Mouse (Mus musculus) liver, embryonic 13.5 days (tissue): ENCODE measurements around the gene Ovol2. TPM values are rescaled to one million over a fixed set of nuclear protein-coding genes. Genes with fewer than 3 reads are reported as not detected.
"Not testable (repeated sequence)": the region's sequence is repeated elsewhere in the genome, so short reads cannot be mapped to it uniquely, and the experiment has no call there.

Experiments
- ATAC-seq: fragments of 200-750 bp; cut with Nextera tagmentation; 2 replicates; pipeline ENCODE4 v1.8.0; 2017; ENCODE audit warnings: low read depth, mild to moderate bottlenecking, moderate number of reproducible peaks, moderate library complexity
- DNase-seq: peaks from one replicate; pipeline ENCODE4 v3.0.0; 2022
- H3K27ac ChIP-seq: fragments of 300-500 bp; sonication (generic); 2 replicates; pipeline ENCODE4 v1.5.1; 2015; ENCODE audit warnings: moderate library complexity, mild to moderate bottlenecking, inconsistent platforms
- H3K27me3 ChIP-seq: fragments of 300-500 bp; sonication (generic); 2 replicates; pipeline ENCODE4 v1.6.1; 2015; ENCODE audit warnings: mild to moderate bottlenecking, inconsistent platforms
- H3K36me3 ChIP-seq: fragments of 300-500 bp; sonication (generic); 2 replicates; pipeline ENCODE4 v1.6.1; 2015; ENCODE audit warnings: mild to moderate bottlenecking, inconsistent platforms
- H3K4me1 ChIP-seq: fragments of 300-500 bp; sonication (generic); replicated peaks from 2 replicates; pipeline ENCODE4 v1.6.1; 2015; ENCODE audit warnings: inconsistent platforms
- H3K4me2 ChIP-seq: fragments of 300-500 bp; sonication (generic); 2 replicates; pipeline ENCODE4 v1.6.1; 2015; ENCODE audit warnings: inconsistent platforms, mild to moderate bottlenecking, moderate library complexity
- H3K4me3 ChIP-seq: fragments of 300-500 bp; sonication (generic); replicated peaks from 2 replicates; pipeline ENCODE4 v1.5.1; 2015; ENCODE audit warnings: mild to moderate bottlenecking, inconsistent platforms
- H3K9ac ChIP-seq: fragments of 300-500 bp; sonication (generic); 2 replicates; pipeline ENCODE4 v1.6.1; 2015; ENCODE audit warnings: mild to moderate bottlenecking, inconsistent platforms
- H3K9me3 ChIP-seq: fragments of 300-500 bp; sonication (generic); replicated peaks from 2 replicates; pipeline ENCODE4 v1.6.1; 2016; ENCODE audit warnings: inconsistent platforms
- WGBS: fragments of 180-500 bp; shearing (Covaris S2); methylation state at CpG from one replicate; pipeline ENCODE4 v1.1.7; 2015; ENCODE audit not compliant: insufficient replicate concordance; 5-methylcytosine and 5-hydroxymethylcytosine counted together
- polyA plus RNA-seq: library from polyadenylated mRNA; unstranded; fragments of >200 nt; fragmentation: Nextera tagmentation; extraction: Ambion mirVana; gene quantifications from 2 replicates; pipeline ENCODE4 v1.2.1, GENCODE M21; 2015

Gene Ovol2
- polyA plus RNA-seq, 1 experiment from 2014 or later: not detected

DNA sequence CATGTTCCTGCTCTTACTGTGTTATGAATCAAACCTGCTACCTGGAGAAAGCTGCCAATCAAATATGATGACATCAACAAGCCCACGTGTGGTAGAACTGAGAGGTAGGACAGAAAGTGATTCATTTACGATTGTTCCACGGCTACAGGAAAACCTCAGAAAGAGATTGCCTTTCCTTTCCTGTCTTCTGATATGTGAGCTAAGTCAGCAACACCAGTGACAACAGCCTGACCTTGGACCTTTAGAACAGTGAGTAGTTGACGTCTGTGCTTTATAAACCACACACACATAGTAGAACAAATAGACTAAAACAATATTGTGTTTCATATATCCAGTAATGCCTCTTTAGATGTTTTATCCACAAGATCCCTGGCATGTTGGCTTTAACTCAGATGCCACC is 11.2 kb upstream of the Ovol2 start:
- H3K27me3 ChIP-seq: no peaks in the 10 kb centered on the region
- DNase-seq: no peak
- no peak overlapping the region for H3K9ac ChIP-seq
- H3K9me3 ChIP-seq: no peaks in the 10 kb centered on the region
- H3K4me2 ChIP-seq: no peak overlapping the region
- no peak for ATAC-seq
- no peak overlapping the region for H3K4me3 ChIP-seq
- H3K36me3 ChIP-seq: no peaks in the 10 kb centered on the region
- WGBS: 20% methylated on average over 4 of the region's 4 CpGs
- H3K4me1 ChIP-seq: no peaks in the 10 kb centered on the region
- H3K27ac ChIP-seq: no peak overlapping the region

DNA sequence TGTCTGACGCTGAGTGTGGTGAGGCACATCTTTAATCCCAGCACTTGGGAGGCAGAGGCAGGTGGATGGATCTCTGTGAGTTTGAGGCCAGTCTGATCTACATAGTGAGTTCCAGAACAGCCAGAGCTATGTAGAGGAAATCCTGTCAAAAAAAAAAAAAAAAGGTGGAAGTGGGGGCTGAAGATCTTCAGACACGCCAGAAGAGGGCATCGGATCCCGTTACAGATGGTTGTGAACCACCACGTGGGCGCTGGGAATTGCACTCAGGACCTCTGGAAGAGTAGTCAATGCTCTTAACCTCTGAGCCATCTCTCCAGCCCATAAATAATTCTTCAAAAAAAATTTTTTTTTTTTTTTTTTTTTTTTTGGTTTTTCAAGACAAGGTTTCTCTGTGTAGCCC is 6.2 kb upstream of the Ovol2 start:
- not testable (repeated sequence) for H3K9ac ChIP-seq, H3K4me1 ChIP-seq, H3K27ac ChIP-seq, H3K36me3 ChIP-seq, ATAC-seq, DNase-seq, H3K4me3 ChIP-seq, H3K9me3 ChIP-seq, H3K4me2 ChIP-seq
- 55% methylated on average over 6 of the region's 6 CpGs for WGBS
- H3K27me3 ChIP-seq: peaks cover 35% of the 10 kb centered on the region

GRCm38 (mm10) chr2:144337701-144338100 is 5.8 kb upstream of the Ovol2 start:
- Histone ChIP-seq H3K9ac (no peak overlapping the region), H3K27me3 (peaks cover 40% of the 10 kb centered on the region), H3K4me3 (no peak overlapping the region), H3K36me3 (no peaks in the 10 kb centered on the region), H3K4me1 (no peaks in the 10 kb centered on the region; the same call in 1 of the 2 replicates), H3K9me3 (no peaks in the 10 kb centered on the region), H3K4me2 (no peak overlapping the region), H3K27ac (no peak overlapping the region)
- ATAC-seq (no peak), DNase-seq (no peak)
- WGBS: 29% methylated on average over 8 of the region's 8 CpGs

DNA sequence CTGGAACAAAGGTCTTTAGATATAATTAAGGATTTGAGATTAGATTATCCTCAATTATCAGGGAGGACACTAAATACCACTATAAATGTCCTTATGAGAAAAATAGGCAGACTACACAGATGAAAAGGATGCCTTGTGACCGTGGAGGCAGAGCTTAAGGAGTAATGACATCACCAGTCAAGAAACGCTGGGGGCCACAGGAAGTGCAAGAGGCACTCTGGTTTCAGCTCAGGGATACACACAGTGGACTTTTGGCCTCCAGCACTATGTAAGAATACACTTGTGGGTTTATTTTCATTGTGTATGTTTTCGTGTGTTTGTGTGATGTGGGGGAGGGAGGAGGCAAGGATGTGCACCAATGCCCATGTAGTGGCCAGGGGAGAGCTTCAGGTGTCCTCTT is 5.3 kb upstream of the Ovol2 start:
- H3K36me3 ChIP-seq: no peaks in the 10 kb centered on the region
- DNase-seq: no peak
- no peak overlapping the region for H3K9ac ChIP-seq
- H3K4me2 ChIP-seq: no peak overlapping the region
- H3K4me3 ChIP-seq: no peak overlapping the region
- 26% methylated on average over 3 of the region's 3 CpGs for WGBS
- no peaks in the 10 kb centered on the region; the same call in 1 of the 2 replicates for H3K4me1 ChIP-seq
- ATAC-seq: no peak
- peaks cover 44% of the 10 kb centered on the region for H3K27me3 ChIP-seq
- no peak overlapping the region for H3K27ac ChIP-seq
- no peaks in the 10 kb centered on the region for H3K9me3 ChIP-seq

- 7% methylated on average over 28 of the region's 28 CpGs for WGBS
- Histone ChIP-seq H3K36me3 (no peaks in the 10 kb centered on the region), H3K9ac (no peak overlapping the region), H3K4me3 (peak overlapping the region; percentile 14; the same call in 1 of the 2 replicates), H3K9me3 (no peaks in the 10 kb centered on the region), H3K4me2 (peak overlapping the region; percentile 28), H3K27ac (no peak overlapping the region), H3K4me1 (peaks cover 21% of the 10 kb centered on the region), H3K27me3 (peaks cover 84% of the 10 kb centered on the region)
- no peak for ATAC-seq
- no peak for DNase-seq
These were observed 1.3 kb upstream of the Ovol2 start for GRCm38 (mm10) chr2:144333138-144333842.

GRCm38 (mm10) chr2:144332486-144332885 is 540 bp upstream of the Ovol2 start:
- Histone ChIP-seq H3K9me3 (no peaks in the 10 kb centered on the region), H3K9ac (no peak overlapping the region), H3K27ac (no peak overlapping the region), H3K4me3 (no peak overlapping the region; the same call in 1 of the 2 replicates), H3K27me3 (peaks cover 90% of the 10 kb centered on the region), H3K4me2 (no peak overlapping the region), H3K4me1 (peaks cover 21% of the 10 kb centered on the region), H3K36me3 (no peaks in the 10 kb centered on the region)
- DNase-seq: no peak
- ATAC-seq: no peak
- 6% methylated on average over 9 of the region's 9 CpGs for WGBS

- H3K27ac ChIP-seq: no peak overlapping the region
- peaks cover 21% of the 10 kb centered on the region for H3K4me1 ChIP-seq
- DNase-seq: no peak
- no peaks in the 10 kb centered on the region for H3K9me3 ChIP-seq
- H3K9ac ChIP-seq: 0 out of 2 replicates have a peak overlapping the region, but pooled peaks have one; percentile 13
- under 1% methylated on average over 49 of the region's 50 CpGs for WGBS
- ATAC-seq: no peak
- H3K4me3 ChIP-seq: peak overlapping the region; percentile 52
- peak overlapping the region; percentile 70 for H3K4me2 ChIP-seq
- H3K27me3 ChIP-seq: peaks cover 91% of the 10 kb centered on the region
- H3K36me3 ChIP-seq: no peaks in the 10 kb centered on the region
These were observed 980 bp downstream of the Ovol2 start for GRCm38 (mm10) chr2:144330960-144331371.

DNA sequence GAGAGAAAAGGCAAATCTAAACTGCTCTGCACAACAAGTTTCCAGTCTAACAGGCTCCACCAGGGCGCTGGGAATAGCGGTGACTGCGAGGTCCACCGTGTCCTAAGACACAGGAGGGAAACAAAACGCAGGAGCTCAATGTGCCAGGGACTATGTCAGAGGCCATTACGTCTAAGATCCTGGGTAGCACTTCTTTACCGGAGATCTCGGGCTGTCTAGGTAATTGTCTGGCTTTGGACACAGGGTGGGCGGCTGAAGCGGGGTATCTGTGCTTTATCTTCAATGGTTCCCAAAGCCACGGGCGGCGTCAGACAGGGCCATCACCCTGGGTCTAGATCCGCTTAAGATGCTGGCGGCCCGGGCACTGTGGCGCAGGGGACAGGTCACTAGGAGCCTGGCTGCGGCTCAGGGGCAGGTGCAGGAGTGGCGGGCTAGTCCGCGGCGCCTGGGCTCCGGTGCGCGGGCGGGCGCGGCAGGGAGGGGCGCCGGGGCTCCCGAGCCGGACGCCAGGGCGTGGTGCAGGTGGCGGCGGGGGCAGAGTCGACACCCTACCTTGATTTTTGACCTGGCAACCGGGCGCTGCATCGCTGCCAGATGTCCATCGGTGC is 1.5 kb downstream of the Ovol2 start:
- Histone ChIP-seq H3K9ac (no peak overlapping the region), H3K4me1 (peaks cover 21% of the 10 kb centered on the region), H3K9me3 (no peaks in the 10 kb centered on the region), H3K36me3 (no peaks in the 10 kb centered on the region), H3K4me2 (peak overlapping the region; percentile 70), H3K27me3 (peaks cover 88% of the 10 kb centered on the region), H3K27ac (no peak overlapping the region), H3K4me3 (peak overlapping the region; percentile 52)
- under 1% methylated on average over 41 of the region's 41 CpGs for WGBS
- ATAC-seq (no peak), DNase-seq (no peak)

DNA sequence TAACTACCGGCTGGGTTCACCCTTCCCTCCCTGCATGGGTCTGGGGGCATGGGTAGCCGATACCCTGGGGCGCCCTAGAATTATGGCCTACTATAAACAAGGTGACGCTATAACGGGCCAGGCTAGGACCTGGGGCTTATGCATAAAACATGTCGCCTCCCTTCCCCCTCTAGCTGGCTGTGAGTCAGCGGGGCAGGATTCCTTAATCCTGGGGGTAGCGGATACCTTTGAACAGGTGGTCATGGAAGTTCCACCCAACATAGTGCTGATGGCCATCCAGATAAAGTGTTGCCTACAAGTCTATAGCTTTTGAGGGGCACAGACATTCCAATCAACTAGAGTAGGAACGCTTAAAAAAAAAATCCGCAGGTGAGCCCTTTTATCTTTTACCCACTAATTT is 2.0 kb downstream of the Ovol2 start:
- no peak for ATAC-seq

GRCm38 (mm10) chr2:144329451-144329850 is 2.5 kb downstream of the Ovol2 start:
- H3K27me3 ChIP-seq: peaks cover 78% of the 10 kb centered on the region
- no peak overlapping the region for H3K4me3 ChIP-seq
- WGBS: 9% methylated on average over 10 of the region's 10 CpGs
- no peak for DNase-seq
- H3K4me2 ChIP-seq: no peak overlapping the region
- no peaks in the 10 kb centered on the region for H3K9me3 ChIP-seq
- H3K9ac ChIP-seq: no peak overlapping the region
- no peak for ATAC-seq
- no peaks in the 10 kb centered on the region for H3K36me3 ChIP-seq
- no peak overlapping the region for H3K27ac ChIP-seq
- H3K4me1 ChIP-seq: peaks cover 21% of the 10 kb centered on the region

More for the DNA sequence above, 2.0 kb downstream of the Ovol2 start:
- WGBS: 7% methylated on average over 10 of the region's 10 CpGs
- Histone ChIP-seq H3K4me2 (no peak overlapping the region), H3K27me3 (peaks cover 83% of the 10 kb centered on the region), H3K4me1 (peaks cover 21% of the 10 kb centered on the region), H3K9me3 (no peaks in the 10 kb centered on the region), H3K4me3 (peak overlapping the region; percentile 52; the same call in 1 of the 2 replicates), H3K9ac (no peak overlapping the region), H3K36me3 (no peaks in the 10 kb centered on the region), H3K27ac (no peak overlapping the region)
- DNase-seq: no peak

GRCm38 (mm10) chr2:144324218-144324617 is 7.7 kb downstream of the Ovol2 start:
- H3K4me2 ChIP-seq: no peak overlapping the region
- 64% methylated on average over 3 of the region's 3 CpGs for WGBS
- DNase-seq (no peak), ATAC-seq (no peak)
- no peaks in the 10 kb centered on the region for H3K9me3 ChIP-seq
- H3K27me3 ChIP-seq: peaks cover 26% of the 10 kb centered on the region
- H3K36me3 ChIP-seq: no peaks in the 10 kb centered on the region
- no peak overlapping the region for H3K27ac ChIP-seq
- H3K9ac ChIP-seq: no peak overlapping the region
- H3K4me1 ChIP-seq: no peaks in the 10 kb centered on the region
- H3K4me3 ChIP-seq: no peak overlapping the region

GRCm38 (mm10) chr2:144311372-144311771 is 20.6 kb downstream of the Ovol2 start:
- Histone ChIP-seq H3K36me3 (no peaks in the 10 kb centered on the region), H3K9me3 (no peaks in the 10 kb centered on the region), H3K4me2 (no peak overlapping the region), H3K4me1 (0 out of 2 replicates have a peak, but pooled peaks cover 4% of the 10 kb centered on the region), H3K27me3 (no peaks in the 10 kb centered on the region), H3K27ac (no peak overlapping the region), H3K4me3 (no peak overlapping the region), H3K9ac (no peak overlapping the region)
- ATAC-seq: no peak
- 81% methylated on average over 2 of the region's 2 CpGs for WGBS
- DNase-seq: no peak
